Mouse (Mus musculus): ENCODE measurements around the gene Myh11. TPM values are rescaled to one million over a fixed set of nuclear protein-coding genes. Genes with fewer than 3 reads are reported as not detected.

Myh11 gene
- polyA plus RNA-seq, 1 experiment = 4.1 TPM

DNA sequence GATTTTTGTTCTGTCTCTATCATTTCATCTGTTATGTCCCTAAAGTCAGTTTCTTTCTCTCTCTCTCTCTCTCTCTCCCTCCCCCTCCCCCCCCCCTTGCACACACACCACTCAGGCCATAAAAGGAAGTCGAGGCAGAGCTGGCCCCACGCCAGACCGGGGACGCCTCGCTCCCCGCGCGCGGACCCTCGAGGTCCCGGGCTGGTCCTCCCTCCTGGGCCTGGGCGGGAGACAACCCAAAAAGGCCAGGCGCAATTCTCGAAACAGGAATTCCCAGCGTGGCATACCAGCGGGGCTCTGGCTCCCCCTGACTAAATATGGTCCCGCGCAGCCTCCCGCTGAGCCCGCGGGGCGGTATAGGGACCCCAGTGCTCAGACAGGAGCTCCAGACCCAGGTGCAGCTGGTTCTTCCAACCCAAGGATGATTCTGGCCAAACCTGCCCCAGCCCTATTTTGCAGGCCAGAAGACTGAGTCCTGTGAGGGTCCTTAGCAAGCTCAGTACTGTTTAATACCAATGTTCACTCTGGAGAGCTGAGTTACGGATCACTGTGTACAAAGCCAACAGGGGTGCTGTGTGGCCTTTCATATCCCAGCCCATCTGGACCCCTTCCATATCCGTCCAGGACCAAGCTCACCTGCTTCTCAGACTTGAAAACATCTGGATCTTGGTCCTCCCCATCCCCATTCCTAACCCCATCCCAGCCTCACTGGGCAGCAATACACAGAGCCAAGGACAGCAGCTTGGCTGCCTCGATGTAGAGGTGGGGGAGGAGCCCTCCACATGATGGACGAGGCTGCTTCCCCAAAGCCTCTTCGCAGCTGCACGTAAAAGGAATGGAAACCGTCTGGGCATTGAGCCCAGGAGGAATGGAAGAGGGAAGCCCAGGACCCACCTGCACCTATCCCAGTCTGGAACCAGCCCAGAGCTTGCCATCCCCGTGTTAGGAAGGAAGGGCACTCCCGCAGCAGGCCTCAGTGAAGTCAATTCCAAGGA, 1.3 kb upstream of the Myh11 start:
- no peak for TF ChIP-seq POLR2A (IDR thresholded peaks at IDR 0.05; ENCODE audit: extremely low read depth, insufficient read depth, low read length)
- TF ChIP-seq CTCF (IDR thresholded peaks at IDR 0.05; ENCODE audit: extremely low read depth, insufficient read depth, low read length) = no peak
- Histone ChIP-seq H3K4me1 (ENCODE audit: control insufficient read depth, insufficient read depth, low read length) (no peaks in the 10 kb centered on the region; the same call in 1 of the 2 replicates), H3K4me3 (ENCODE audit: insufficient read depth, low read length) (no peak overlapping the region), H3K27ac (ENCODE audit: insufficient read depth, low read length) (no peak overlapping the region)

DNA sequence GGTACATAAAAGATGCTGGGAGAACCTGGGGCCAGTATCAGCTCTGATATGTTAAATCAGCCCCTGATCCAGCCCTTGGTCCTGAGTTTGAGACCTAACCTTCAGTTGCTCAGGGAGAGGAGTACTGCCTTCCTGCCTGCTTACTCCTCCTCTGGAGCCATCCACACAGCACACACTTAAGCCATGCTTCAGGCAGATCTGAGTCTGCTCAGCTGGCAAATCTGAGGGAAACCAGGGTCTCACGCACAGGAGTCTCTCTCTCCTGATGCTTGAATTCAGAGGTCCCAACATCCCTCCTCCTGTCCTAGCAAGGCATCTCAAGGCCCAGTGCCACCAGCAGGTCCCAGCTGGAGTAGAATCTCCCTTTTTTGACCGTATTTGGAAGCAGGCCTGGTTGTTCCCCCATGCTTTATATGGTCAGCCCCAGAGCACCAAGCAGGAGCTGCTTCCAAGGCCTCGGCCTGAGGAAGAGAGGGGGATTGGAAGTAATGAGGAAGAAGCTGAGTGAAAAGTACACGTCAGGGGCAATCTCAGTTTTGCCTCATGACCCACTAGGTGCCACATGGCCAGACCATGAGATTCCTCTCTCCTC, 18.7 kb downstream of the Myh11 start:
- Histone ChIP-seq H3K27ac (ENCODE audit: insufficient read depth, low read length) (no peak overlapping the region), H3K4me3 (ENCODE audit: insufficient read depth, low read length) (no peak overlapping the region), H3K4me1 (ENCODE audit: control insufficient read depth, insufficient read depth, low read length) (no peaks in the 10 kb centered on the region)
- no peak for TF ChIP-seq POLR2A (IDR thresholded peaks at IDR 0.05; ENCODE audit: extremely low read depth, insufficient read depth, low read length)
- TF ChIP-seq CTCF (IDR thresholded peaks at IDR 0.05; ENCODE audit: extremely low read depth, insufficient read depth, low read length) = no peak

DNA sequence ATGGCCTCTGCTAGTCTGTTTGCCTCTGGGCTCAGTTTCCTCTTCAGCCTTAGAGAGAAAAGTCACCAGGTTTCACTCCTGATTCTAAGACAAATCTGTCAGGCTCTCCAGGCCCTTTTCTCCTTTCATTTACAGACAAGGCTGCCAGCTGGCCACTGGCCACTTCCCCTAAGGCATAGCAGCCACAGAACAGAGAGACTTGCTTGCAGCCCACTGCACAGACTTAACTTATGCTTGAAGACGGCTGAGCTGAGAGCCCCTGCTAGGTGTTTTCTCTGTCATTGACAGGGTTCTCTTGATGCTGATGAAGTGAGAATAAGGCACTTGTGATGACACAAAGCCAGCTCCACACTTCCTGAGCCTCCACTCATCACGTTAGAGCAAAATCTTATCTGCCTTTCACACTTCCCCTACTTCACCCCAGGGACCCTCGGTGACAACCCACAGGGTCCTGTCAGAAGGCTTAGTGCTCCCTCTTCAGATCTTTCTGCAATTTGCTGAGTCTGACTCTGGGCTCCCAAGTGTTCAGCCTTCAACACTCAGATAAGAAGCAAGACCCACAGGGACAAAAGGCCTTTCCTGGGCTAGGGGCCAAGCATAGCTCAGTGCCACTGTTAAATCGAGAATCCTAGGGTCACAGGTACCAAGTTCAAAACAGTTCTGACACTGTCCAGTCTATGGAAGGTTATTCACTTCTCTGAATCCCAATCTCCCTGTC, 25.8 kb downstream of the Myh11 start:
- TF ChIP-seq POLR2A (IDR thresholded peaks at IDR 0.05; ENCODE audit: extremely low read depth, insufficient read depth, low read length) (no peak), CTCF (IDR thresholded peaks at IDR 0.05; ENCODE audit: extremely low read depth, insufficient read depth, low read length) (no peak)
- Histone ChIP-seq H3K4me3 (ENCODE audit: insufficient read depth, low read length) (no peak overlapping the region), H3K4me1 (ENCODE audit: control insufficient read depth, insufficient read depth, low read length) (no peaks in the 10 kb centered on the region), H3K27ac (ENCODE audit: insufficient read depth, low read length) (no peak overlapping the region)

DNA sequence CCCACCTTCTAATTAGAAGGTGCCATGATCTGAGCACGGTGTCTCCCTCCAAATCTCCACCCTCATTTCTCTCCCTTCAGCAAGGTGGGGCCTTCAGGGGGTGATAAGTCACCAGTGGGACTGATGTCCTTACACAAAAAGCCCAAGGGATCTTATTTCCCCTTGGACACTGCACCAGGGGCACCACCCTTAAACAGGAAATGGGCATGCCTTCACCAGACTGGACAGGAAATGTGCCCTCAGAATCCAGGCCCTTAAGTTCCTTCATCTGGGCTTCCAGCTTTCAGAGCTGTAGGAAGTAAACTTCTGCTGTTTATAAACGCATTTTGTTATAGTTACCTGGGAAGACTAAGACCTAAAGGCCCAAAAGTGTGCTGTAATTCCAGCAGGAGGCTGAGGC, 26.7 kb downstream of the Myh11 start:
- H3K4me1 ChIP-seq (ENCODE audit: control insufficient read depth, insufficient read depth, low read length) = no peaks in the 10 kb centered on the region
- no peak overlapping the region for H3K27ac ChIP-seq (ENCODE audit: insufficient read depth, low read length)
- H3K4me3 ChIP-seq (ENCODE audit: insufficient read depth, low read length) = no peak overlapping the region
- no peak for TF ChIP-seq CTCF (IDR thresholded peaks at IDR 0.05; ENCODE audit: extremely low read depth, insufficient read depth, low read length)
- no peak for TF ChIP-seq POLR2A (IDR thresholded peaks at IDR 0.05; ENCODE audit: extremely low read depth, insufficient read depth, low read length)

DNA sequence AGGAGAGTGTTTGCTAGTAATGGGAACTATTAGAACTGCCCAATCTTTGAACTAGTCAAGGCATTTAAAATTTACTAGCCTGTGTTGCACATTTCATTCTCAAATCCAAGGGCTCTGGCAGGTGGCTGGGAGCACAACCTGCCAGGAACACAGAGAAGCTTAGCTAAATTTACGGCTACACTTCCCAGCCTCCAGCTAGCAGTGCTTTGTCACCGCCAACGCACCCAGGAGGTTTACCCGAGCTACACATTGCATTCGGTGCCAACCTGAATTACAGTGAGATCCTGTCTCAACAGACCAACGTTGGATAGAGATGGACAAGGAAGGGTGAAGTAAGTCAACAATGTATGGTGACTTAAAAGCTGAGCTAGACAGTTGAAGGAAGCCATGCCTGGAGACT, 27.9 kb downstream of the Myh11 start:
- H3K4me1 ChIP-seq (ENCODE audit: control insufficient read depth, insufficient read depth, low read length) = no peaks in the 10 kb centered on the region
- H3K27ac ChIP-seq (ENCODE audit: insufficient read depth, low read length) = no peak overlapping the region
- H3K4me3 ChIP-seq (ENCODE audit: insufficient read depth, low read length) = no peak overlapping the region
- TF ChIP-seq CTCF (IDR thresholded peaks at IDR 0.05; ENCODE audit: extremely low read depth, insufficient read depth, low read length) (no peak), POLR2A (IDR thresholded peaks at IDR 0.05; ENCODE audit: extremely low read depth, insufficient read depth, low read length) (no peak)

DNA sequence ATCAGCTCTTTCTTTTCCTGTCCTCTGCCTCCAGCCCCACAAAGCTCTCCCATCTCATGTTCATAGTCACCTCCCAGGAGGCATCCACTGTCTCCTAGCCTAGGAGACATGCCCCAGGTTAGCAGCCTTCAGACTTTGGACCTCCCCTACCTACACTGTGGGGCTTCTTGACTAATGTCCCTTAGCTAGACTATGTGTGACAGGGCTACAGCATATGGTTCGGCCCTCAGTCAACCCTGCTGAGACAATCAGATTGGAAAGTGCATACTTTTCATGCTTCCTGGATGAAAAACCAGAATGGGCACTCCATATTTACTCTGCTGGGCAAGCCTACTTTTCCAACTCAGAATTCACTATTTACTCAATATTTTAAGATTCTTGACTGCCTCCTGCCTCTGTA, 28.8 kb downstream of the Myh11 start:
- TF ChIP-seq CTCF (IDR thresholded peaks at IDR 0.05; ENCODE audit: extremely low read depth, insufficient read depth, low read length) (no peak), POLR2A (IDR thresholded peaks at IDR 0.05; ENCODE audit: extremely low read depth, insufficient read depth, low read length) (no peak)
- H3K27ac ChIP-seq (ENCODE audit: insufficient read depth, low read length) = no peak overlapping the region
- H3K4me1 ChIP-seq (ENCODE audit: control insufficient read depth, insufficient read depth, low read length) = no peaks in the 10 kb centered on the region
- H3K4me3 ChIP-seq (ENCODE audit: insufficient read depth, low read length) = no peak overlapping the region

DNA sequence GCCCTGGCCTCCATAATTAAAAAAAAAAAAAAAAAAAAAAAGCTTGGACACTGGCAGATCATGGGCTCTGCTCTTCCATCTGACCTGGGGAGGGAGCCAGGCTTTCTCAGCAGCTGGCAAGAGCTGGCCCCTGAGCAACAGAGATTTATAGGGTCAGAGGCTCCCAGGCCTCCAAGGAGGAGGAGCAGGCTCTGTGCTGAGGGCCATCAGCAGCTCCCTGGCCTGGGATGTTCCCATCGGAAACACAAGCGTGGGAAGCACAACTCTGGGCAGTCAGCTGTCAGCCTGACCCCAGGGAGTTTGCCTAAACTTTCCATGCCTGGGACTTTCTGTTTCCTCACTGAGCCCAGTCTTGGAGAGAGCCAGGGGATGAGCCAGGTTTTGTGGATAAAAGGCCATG, 32.3 kb downstream of the Myh11 start:
- Histone ChIP-seq H3K27ac (ENCODE audit: insufficient read depth, low read length) (no peak overlapping the region), H3K4me3 (ENCODE audit: insufficient read depth, low read length) (no peak overlapping the region), H3K4me1 (ENCODE audit: control insufficient read depth, insufficient read depth, low read length) (no peaks in the 10 kb centered on the region)
- TF ChIP-seq CTCF (IDR thresholded peaks at IDR 0.05; ENCODE audit: extremely low read depth, insufficient read depth, low read length) (no peak), POLR2A (IDR thresholded peaks at IDR 0.05; ENCODE audit: extremely low read depth, insufficient read depth, low read length) (no peak)

DNA sequence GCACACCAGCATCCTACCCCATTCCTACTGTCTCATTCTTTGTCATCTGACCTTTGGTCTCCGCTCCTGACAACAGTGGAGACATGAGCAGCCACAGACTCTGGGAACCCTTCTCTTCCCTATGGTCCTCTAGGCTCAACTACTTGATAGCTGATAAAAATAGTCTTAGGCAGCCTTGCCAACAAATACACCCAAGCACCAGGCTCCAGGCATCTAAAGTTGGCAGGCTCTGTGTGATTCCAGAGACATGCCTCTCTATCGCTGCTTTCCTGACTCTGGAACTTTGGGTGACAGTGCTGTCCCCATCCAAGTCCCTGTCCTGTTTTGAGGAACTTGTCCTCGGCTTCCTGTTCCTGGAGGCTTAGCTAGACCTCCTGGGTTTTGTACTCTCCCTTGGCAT, 37.6 kb downstream of the Myh11 start:
- Histone ChIP-seq H3K27ac (ENCODE audit: insufficient read depth, low read length) (no peak overlapping the region), H3K4me3 (ENCODE audit: insufficient read depth, low read length) (no peak overlapping the region), H3K4me1 (ENCODE audit: control insufficient read depth, insufficient read depth, low read length) (no peaks in the 10 kb centered on the region)
- no peak for TF ChIP-seq POLR2A (IDR thresholded peaks at IDR 0.05; ENCODE audit: extremely low read depth, insufficient read depth, low read length)
- no peak for TF ChIP-seq CTCF (IDR thresholded peaks at IDR 0.05; ENCODE audit: extremely low read depth, insufficient read depth, low read length)

DNA sequence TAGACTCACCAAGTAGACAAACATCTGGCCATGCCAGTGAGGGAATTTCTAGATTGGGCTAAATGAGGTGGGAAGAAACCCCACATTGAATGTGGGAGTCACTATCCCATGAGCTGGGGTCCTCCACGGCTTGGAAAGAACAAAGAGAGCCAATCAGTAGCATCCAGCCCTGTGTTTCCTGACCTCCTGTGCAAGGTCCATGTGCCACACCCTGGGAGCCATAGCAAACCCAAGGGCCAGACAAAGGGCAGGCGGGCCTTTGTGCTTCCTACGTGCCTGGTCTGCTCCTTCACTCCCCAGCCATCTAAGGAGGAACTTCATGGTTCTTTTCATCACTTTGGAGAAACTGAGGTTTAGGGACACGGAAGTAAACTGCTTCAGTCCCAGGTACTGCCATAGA, 38.3 kb downstream of the Myh11 start:
- H3K27ac ChIP-seq (ENCODE audit: insufficient read depth, low read length) = no peak overlapping the region
- TF ChIP-seq POLR2A (IDR thresholded peaks at IDR 0.05; ENCODE audit: extremely low read depth, insufficient read depth, low read length) (no peak), CTCF (IDR thresholded peaks at IDR 0.05; ENCODE audit: extremely low read depth, insufficient read depth, low read length) (no peak)
- no peaks in the 10 kb centered on the region for H3K4me1 ChIP-seq (ENCODE audit: control insufficient read depth, insufficient read depth, low read length)
- no peak overlapping the region for H3K4me3 ChIP-seq (ENCODE audit: insufficient read depth, low read length)
